Mouse (Mus musculus): Measurements from ENCODE around the gene Jag1.
A peak's percentile ranks its signal among the peaks of the same experiment; 100 is the strongest.

DNA sequence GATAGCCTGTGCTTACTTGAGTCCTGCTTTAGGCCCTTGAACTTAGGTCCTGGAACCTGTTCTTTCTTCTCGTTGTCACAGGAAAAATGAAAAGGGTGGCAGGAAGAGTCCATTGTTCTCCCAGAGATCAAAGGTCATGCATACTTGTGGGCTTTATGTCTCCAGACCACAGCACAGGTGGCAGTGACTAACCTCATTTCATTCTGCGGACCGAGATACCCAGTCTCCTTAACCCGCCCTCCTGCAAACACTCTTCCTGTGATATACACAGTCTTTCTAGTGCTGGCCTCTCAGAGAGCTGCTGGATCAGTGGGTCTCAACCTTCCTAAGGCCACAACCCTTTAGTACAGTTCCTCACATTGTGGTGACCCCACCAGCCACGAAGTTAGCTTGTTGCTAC lies 17.6 kb upstream of the Jag1 start:
- TF ChIP-seq MAX (IDR thresholded peaks at IDR 0.05) (no peak), CTCF (IDR thresholded peaks at IDR 0.05; ENCODE audit: control insufficient read depth, insufficient read depth, insufficient read length) (no peak), USF1 (IDR thresholded peaks at IDR 0.05; ENCODE audit: low read depth) (no peak), MYOD1 (IDR thresholded peaks at IDR 0.05; ENCODE audit: control insufficient read depth, insufficient read length, low read depth) (peak; percentile 69), CEBPB (IDR thresholded peaks at IDR 0.05; ENCODE audit: low read depth) (no peak), FOSL1 (IDR thresholded peaks at IDR 0.05; ENCODE audit: insufficient read depth, low read length, poor library complexity, severe bottlenecking) (no peak)

Data from C2C12 (cell line).